In the genomic region with DNA sequence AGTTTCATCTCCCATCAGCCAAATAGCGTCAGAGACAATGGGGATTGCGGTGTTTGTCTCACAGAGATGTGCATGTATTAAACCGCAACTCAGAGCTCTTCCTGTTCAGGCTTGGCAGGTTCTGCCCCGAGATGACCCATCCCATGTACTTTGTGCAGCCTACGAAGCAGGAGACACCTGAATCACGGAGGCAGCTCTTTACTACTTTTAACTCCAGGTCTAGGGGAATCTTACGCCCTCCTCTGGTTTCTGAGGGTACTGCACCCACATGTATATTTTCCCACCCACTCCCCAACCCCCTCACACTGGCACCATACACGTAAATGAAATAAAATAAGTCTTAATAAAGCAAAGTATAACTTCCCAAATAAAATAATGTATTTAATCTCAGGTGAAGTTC, we compare ENCODE assay signal across 20 mouse cellular contexts. TPM values are rescaled to one million over a fixed set of nuclear protein-coding genes. Genes with fewer than 3 reads are reported as not detected.
DNase-seq lines count a peak whose midpoint lies in the region; ATAC-seq and TF ChIP-seq lines count a peak whose summit lies in the region.
"Had no signal": no experiment of that assay in that cellular context is flagged by ENCODE, and none has a peak within 500 bp of the region (broad histone marks: within the 10 kb centered on the region; RNA-seq: fewer than 3 reads in every experiment).

No protein-coding gene starts in this region.

- H3K36me3 ChIP-seq in kidney, postnatal 0 days (ENCODE audit: insufficient read depth, low read length) = no peaks in the 10 kb centered on the region
- H3K36me3 ChIP-seq in testis, adult 2 months (ENCODE audit: control insufficient read depth, insufficient read depth, low read length) = no peaks in the 10 kb centered on the region
- H3K36me3 ChIP-seq: lung, embryonic 15.5 days; neural tube, embryonic 12.5 days had no signal

- no peaks in the 10 kb centered on the region for H3K27me3 ChIP-seq in kidney, postnatal 0 days (ENCODE audit: insufficient read depth, low read length)
- no peaks in the 10 kb centered on the region for H3K27me3 ChIP-seq in testis, adult 2 months (ENCODE audit: control insufficient read depth, insufficient read depth, low read length)
- no peaks in the 10 kb centered on the region for H3K27me3 ChIP-seq in Patski
- H3K27me3 ChIP-seq: lung, embryonic 15.5 days; neural tube, embryonic 12.5 days had no signal

- no peaks in the 10 kb centered on the region for H3K4me1 ChIP-seq in kidney, postnatal 0 days (replicated peaks; ENCODE audit: insufficient read depth, low read length)
- H3K4me1 ChIP-seq in testis, adult 2 months (ENCODE audit: control insufficient read depth, insufficient read depth, low read length) = peaks cover 4% of the 10 kb centered on the region
- H3K4me1 ChIP-seq: lung, embryonic 15.5 days; neural tube, embryonic 12.5 days had no signal

- 87% methylated on average over 8 of the region's 8 CpGs for WGBS in kidney, postnatal 0 days

- H3K27ac ChIP-seq in kidney, postnatal 0 days = no peak overlapping the region
- no peak overlapping the region for H3K27ac ChIP-seq in testis, adult 2 months (ENCODE audit: control insufficient read depth, insufficient read depth, low read depth, low read length)
- H3K27ac ChIP-seq: lung, embryonic 15.5 days; neural tube, embryonic 12.5 days had no signal

- no peaks in the 10 kb centered on the region for H3K9me3 ChIP-seq in kidney, postnatal 0 days (replicated peaks; ENCODE audit: low read length)
- H3K9me3 ChIP-seq: lung, embryonic 15.5 days; neural tube, embryonic 12.5 days had no signal

- CTCF ChIA-PET in Patski (lab: Charles Lee) = interaction anchor here (0.8 to 4.8 kb wide), 3 partner anchors 12 to 19 kb away, joined by 3 to 29 read pairs (median 3); no protein-coding TSS in a partner anchor

- POLR2A ChIA-PET in Patski (lab: Charles Lee) = no interaction called here

- TF ChIP-seq POLR2A in testis, adult 2 months (IDR thresholded peaks at IDR 0.05; ENCODE audit: control insufficient read depth, low read depth, low read length) = no peak

- peak; percentile 32; the same call in 1 of the 2 replicates for TF ChIP-seq CTCF in kidney, postnatal 0 days (IDR thresholded peaks at IDR 0.05; ENCODE audit: low read depth)
- TF ChIP-seq CTCF in testis, adult 2 months (IDR thresholded peaks at IDR 0.05; ENCODE audit: control insufficient read depth, insufficient read depth, insufficient replicate concordance, low read depth, low read length) = peak; percentile 31; the same call in 1 of the 2 replicates
- peak; percentile 44 for TF ChIP-seq CTCF in Patski (IDR thresholded peaks at IDR 0.05)

- H3K4me3 ChIP-seq in kidney, postnatal 0 days (replicated peaks; ENCODE audit: low read depth, low read length) = no peak overlapping the region
- H3K4me3 ChIP-seq in testis, adult 2 months (ENCODE audit: control insufficient read depth, low read depth, low read length) = no peak overlapping the region
- H3K4me3 ChIP-seq: lung, embryonic 15.5 days; neural tube, embryonic 12.5 days had no signal

- ATAC-seq in kidney, postnatal 0 days (replicated peaks; ENCODE audit: low FRiP score, low read depth) = no peak
- ATAC-seq in Patski = no peak
- ATAC-seq: activated CD4-positive, CD25-positive, alpha-beta regulatory T cell, adult 4 months; inflammation-experienced regulatory T-cells, adult 6 months had no signal

- in situ Hi-C loops in Patski (cut with MboI; ENCODE audit: low pct_unique_long_range_greater_than_20kb) = loop anchor here (5.0 to 10.0 kb wide), 2 partner anchors 92 to 229 kb away; no protein-coding TSS in a partner anchor

- H3K4me2 ChIP-seq in kidney, postnatal 0 days (ENCODE audit: low read length) = no peak overlapping the region
- H3K4me2 ChIP-seq: heart, embryonic 11.5 days; lung, embryonic 15.5 days; neural tube, embryonic 12.5 days had no signal

- H3K9ac ChIP-seq in kidney, postnatal 0 days (ENCODE audit: low read depth, low read length) = no peak overlapping the region
- H3K9ac ChIP-seq: lung, embryonic 15.5 days; neural tube, embryonic 12.5 days had no signal

- no peak for DNase-seq in kidney, postnatal 0 days (ENCODE audit: low spot score)
- no peak for DNase-seq in kidney, postnatal 4 days
- no peak for DNase-seq in testis, postnatal 10 days (ENCODE audit: low spot score)
- no peak for DNase-seq in Patski (ENCODE audit: low read depth, low spot score)
- peak; percentile 21 for DNase-seq in testis, postnatal 14 days (ENCODE audit: low spot score)
- no peak for DNase-seq in left cerebral cortex, adult 8-10 months (ENCODE audit: low spot score in 2 of 2)
- no peak for DNase-seq in kidney, adult 18-20 months
- DNase-seq: adrenal gland, postnatal 25 days; cerebellum, postnatal 25 days; gastrocnemius, postnatal 25 days; heart, postnatal 4 days; kidney, postnatal 10 days; thymus, postnatal 4 days had no signal

RNA-seq across cellular contexts. Expression of gene Il1b, which starts 35.6 kb away (rescaled TPM):
- polyA plus RNA-seq in kidney, postnatal 0 days (2015; fragmentation: Nextera tagmentation; extraction: Ambion mirVana) = 0.43 TPM in 2 replicates
- 0.38 and 0.64 TPM in 2 replicates for polyA plus RNA-seq in testis, adult 2 months (2012; rRNA removed)
- not detected for polyA plus RNA-seq in Patski (2021)
- under 1 TPM; 0.36 to 0.81 (median 0.56) TPM for total RNA-seq in left cerebral cortex, adult 8-10 months (2022)
- total RNA-seq: adrenal gland, postnatal 25 days; gastrocnemius, postnatal 25 days; layer of hippocampus, postnatal 10 days had no signal
- polyA plus RNA-seq: activated CD4-positive, CD25-positive, alpha-beta regulatory T cell, adult 4 months; heart, embryonic 11.5 days; lung, embryonic 15.5 days; neural tube, embryonic 12.5 days had no signal
